Mouse (Mus musculus): ENCODE data around the gene Sprn. TPM values are rescaled to one million over a fixed set of nuclear protein-coding genes. Genes with fewer than 3 reads are reported as not detected.
A peak's percentile ranks its signal among the peaks of the same experiment; 100 is the strongest.

The Sprn gene
- polyA plus RNA-seq, 1 experiment from 2014 or later, result 0.96 TPM

- no peaks in the 10 kb centered on the region for H3K36me3 ChIP-seq (ENCODE audit: control insufficient read depth, insufficient read depth, low read length)
- peaks cover 3% of the 10 kb centered on the region; the same call in 1 of the 2 replicates for H3K4me1 ChIP-seq (ENCODE audit: control insufficient read depth, insufficient read depth, low read length)
- no peaks in the 10 kb centered on the region for H3K27me3 ChIP-seq (ENCODE audit: control insufficient read depth, insufficient read depth, low read length)
- H3K9ac ChIP-seq (ENCODE audit: low read length), result no peak overlapping the region
- no peak overlapping the region for H3K4me3 ChIP-seq (replicated peaks; ENCODE audit: low read length)
- ATAC-seq (ENCODE audit: insufficient read depth, low FRiP score), result peak; percentile 57
- WGBS, result 58% methylated on average over 13 of the region's 13 CpGs
- no peaks in the 10 kb centered on the region for H3K9me3 ChIP-seq (replicated peaks; ENCODE audit: control insufficient read depth, low read length)
- no peak overlapping the region for H3K4me2 ChIP-seq (ENCODE audit: low read depth, low read length)
- no peak overlapping the region for H3K27ac ChIP-seq (ENCODE audit: low read length)
Observed at GRCm38 (mm10) chr7:140121338-140121910, 33.3 kb downstream of the Sprn start.

GRCm38 (mm10) chr7:140120484-140120883 lies 34.2 kb downstream of the Sprn start:
- H3K9me3 ChIP-seq (replicated peaks; ENCODE audit: control insufficient read depth, low read length), result no peaks in the 10 kb centered on the region
- no peak overlapping the region for H3K27ac ChIP-seq (ENCODE audit: low read length)
- H3K9ac ChIP-seq (ENCODE audit: low read length), result no peak overlapping the region
- H3K4me1 ChIP-seq (ENCODE audit: control insufficient read depth, insufficient read depth, low read length), result peaks cover 3% of the 10 kb centered on the region; the same call in 1 of the 2 replicates
- 90% methylated on average over 2 of the region's 2 CpGs for WGBS
- H3K4me2 ChIP-seq (ENCODE audit: low read depth, low read length), result no peak overlapping the region
- no peak overlapping the region for H3K4me3 ChIP-seq (replicated peaks; ENCODE audit: low read length)
- H3K36me3 ChIP-seq (ENCODE audit: control insufficient read depth, insufficient read depth, low read length), result no peaks in the 10 kb centered on the region
- H3K27me3 ChIP-seq (ENCODE audit: control insufficient read depth, insufficient read depth, low read length), result no peaks in the 10 kb centered on the region
- no peak for ATAC-seq (ENCODE audit: insufficient read depth, low FRiP score)

- ATAC-seq (ENCODE audit: insufficient read depth, low FRiP score), result peak; percentile 95
- no peaks in the 10 kb centered on the region for H3K27me3 ChIP-seq (ENCODE audit: control insufficient read depth, insufficient read depth, low read length)
- peak within 1 kb of the TSS; percentile 86 for H3K9ac ChIP-seq (ENCODE audit: low read length)
- no peaks in the 10 kb centered on the region for H3K9me3 ChIP-seq (replicated peaks; ENCODE audit: control insufficient read depth, low read length)
- H3K4me1 ChIP-seq (ENCODE audit: control insufficient read depth, insufficient read depth, low read length), result peaks cover 6% of the 10 kb centered on the region
- 3% methylated on average over 28 of the region's 28 CpGs for WGBS
- H3K4me3 ChIP-seq (replicated peaks; ENCODE audit: low read length), result peak within 1 kb of the TSS; percentile 79
- H3K4me2 ChIP-seq (ENCODE audit: low read depth, low read length), result peak within 1 kb of the TSS; percentile 95
- 0 out of 2 replicates have a peak, but pooled peaks cover 6% of the 10 kb centered on the region for H3K36me3 ChIP-seq (ENCODE audit: control insufficient read depth, insufficient read depth, low read length)
- H3K27ac ChIP-seq (ENCODE audit: low read length), result peak within 1 kb of the TSS; percentile 94
Observed at GRCm38 (mm10) chr7:140116329-140117054, 38.2 kb downstream of the Sprn start, which contains the start of gene Echs1. Gene Echs1 (minus strand): TSS chr7:140116476.

DNA sequence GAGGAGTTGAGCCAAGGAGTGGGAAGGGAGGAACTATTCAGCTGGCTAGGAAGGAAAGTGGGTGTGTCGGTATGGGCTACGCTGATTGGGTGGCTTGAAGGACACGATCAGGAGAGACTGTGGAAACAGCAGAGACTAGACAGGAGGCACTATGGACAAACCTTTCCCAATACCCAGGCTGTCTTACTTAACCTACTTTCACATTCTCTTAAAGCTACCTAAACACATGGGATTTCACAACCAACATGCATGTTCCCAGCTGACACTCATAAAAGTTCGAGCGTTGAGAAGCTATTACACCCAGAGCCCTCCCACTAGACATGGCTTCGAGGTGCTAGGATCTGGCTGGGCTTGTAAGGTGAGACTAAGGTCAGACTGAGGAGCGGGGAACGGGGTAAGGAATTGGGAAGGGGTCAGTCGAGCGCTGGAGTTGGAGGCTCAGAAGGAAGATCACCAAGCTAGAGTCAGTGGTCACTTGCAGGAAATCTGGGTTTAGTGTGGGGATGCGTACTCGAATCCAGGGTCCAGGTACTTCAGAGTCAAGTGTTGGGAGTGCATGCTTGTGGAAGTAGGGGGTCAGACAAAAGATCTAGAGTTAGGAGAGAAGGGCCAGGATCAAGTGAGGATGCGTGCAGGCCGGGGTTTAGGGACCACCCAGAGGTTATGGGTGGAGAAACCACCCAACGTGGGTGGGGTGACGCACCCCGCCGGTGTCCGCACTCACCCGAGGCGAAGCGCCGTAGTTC lies 38.9 kb downstream of the Sprn start, which contains the start of gene Paox:
Gene Paox, plus strand, starts transcription at position 217 of the 746 bp plus-strand sequence.
- H3K4me1 ChIP-seq (ENCODE audit: control insufficient read depth, insufficient read depth, low read length), result peaks cover 6% of the 10 kb centered on the region
- peak; percentile 89 for ATAC-seq (ENCODE audit: insufficient read depth, low FRiP score)
- H3K36me3 ChIP-seq (ENCODE audit: control insufficient read depth, insufficient read depth, low read length), result 0 out of 2 replicates have a peak, but pooled peaks cover 6% of the 10 kb centered on the region
- H3K9ac ChIP-seq (ENCODE audit: low read length), result peak within 1 kb of the TSS; percentile 86
- WGBS, result under 1% methylated on average over 23 of the region's 23 CpGs
- H3K4me3 ChIP-seq (replicated peaks; ENCODE audit: low read length), result peak within 1 kb of the TSS; percentile 79
- peak within 1 kb of the TSS; percentile 94 for H3K27ac ChIP-seq (ENCODE audit: low read length)
- H3K9me3 ChIP-seq (replicated peaks; ENCODE audit: control insufficient read depth, low read length), result no peaks in the 10 kb centered on the region
- no peaks in the 10 kb centered on the region for H3K27me3 ChIP-seq (ENCODE audit: control insufficient read depth, insufficient read depth, low read length)
- peak within 1 kb of the TSS; percentile 95 for H3K4me2 ChIP-seq (ENCODE audit: low read depth, low read length)

GRCm38 (mm10) chr7:140111943-140112342 lies 42.7 kb downstream of the Sprn start:
- H3K36me3 ChIP-seq (ENCODE audit: control insufficient read depth, insufficient read depth, low read length), result peaks cover 14% of the 10 kb centered on the region
- WGBS, result 64% methylated on average over 3 of the region's 3 CpGs

GRCm38 (mm10) chr7:140104009-140104408 lies 50.7 kb downstream of the Sprn start:
- Histone ChIP-seq H3K27me3 (ENCODE audit: control insufficient read depth, insufficient read depth, low read length) (no peaks in the 10 kb centered on the region), H3K4me3 (replicated peaks; ENCODE audit: low read length) (no peak overlapping the region), H3K9me3 (replicated peaks; ENCODE audit: control insufficient read depth, low read length) (no peaks in the 10 kb centered on the region), H3K4me2 (ENCODE audit: low read depth, low read length) (no peak overlapping the region), H3K9ac (ENCODE audit: low read length) (no peak overlapping the region), H3K36me3 (ENCODE audit: control insufficient read depth, insufficient read depth, low read length) (peaks cover 5% of the 10 kb centered on the region), H3K27ac (ENCODE audit: low read length) (no peak overlapping the region), H3K4me1 (ENCODE audit: control insufficient read depth, insufficient read depth, low read length) (peaks cover 4% of the 10 kb centered on the region; the same call in 1 of the 2 replicates)
- ATAC-seq (ENCODE audit: insufficient read depth, low FRiP score), result no peak
- 78% methylated on average over 4 of the region's 4 CpGs for WGBS

More at GRCm38 (mm10) chr7:140111943-140112342, 42.7 kb downstream of the Sprn start:
- H3K9me3 ChIP-seq (replicated peaks; ENCODE audit: control insufficient read depth, low read length), result no peaks in the 10 kb centered on the region
- no peak overlapping the region for H3K4me3 ChIP-seq (replicated peaks; ENCODE audit: low read length)
- no peak overlapping the region for H3K27ac ChIP-seq (ENCODE audit: low read length)
- H3K4me1 ChIP-seq (ENCODE audit: control insufficient read depth, insufficient read depth, low read length), result peaks cover 4% of the 10 kb centered on the region
- H3K4me2 ChIP-seq (ENCODE audit: low read depth, low read length), result no peak overlapping the region
- H3K9ac ChIP-seq (ENCODE audit: low read length), result no peak overlapping the region
- ATAC-seq (ENCODE audit: insufficient read depth, low FRiP score), result no peak
- no peaks in the 10 kb centered on the region for H3K27me3 ChIP-seq (ENCODE audit: control insufficient read depth, insufficient read depth, low read length)

DNA sequence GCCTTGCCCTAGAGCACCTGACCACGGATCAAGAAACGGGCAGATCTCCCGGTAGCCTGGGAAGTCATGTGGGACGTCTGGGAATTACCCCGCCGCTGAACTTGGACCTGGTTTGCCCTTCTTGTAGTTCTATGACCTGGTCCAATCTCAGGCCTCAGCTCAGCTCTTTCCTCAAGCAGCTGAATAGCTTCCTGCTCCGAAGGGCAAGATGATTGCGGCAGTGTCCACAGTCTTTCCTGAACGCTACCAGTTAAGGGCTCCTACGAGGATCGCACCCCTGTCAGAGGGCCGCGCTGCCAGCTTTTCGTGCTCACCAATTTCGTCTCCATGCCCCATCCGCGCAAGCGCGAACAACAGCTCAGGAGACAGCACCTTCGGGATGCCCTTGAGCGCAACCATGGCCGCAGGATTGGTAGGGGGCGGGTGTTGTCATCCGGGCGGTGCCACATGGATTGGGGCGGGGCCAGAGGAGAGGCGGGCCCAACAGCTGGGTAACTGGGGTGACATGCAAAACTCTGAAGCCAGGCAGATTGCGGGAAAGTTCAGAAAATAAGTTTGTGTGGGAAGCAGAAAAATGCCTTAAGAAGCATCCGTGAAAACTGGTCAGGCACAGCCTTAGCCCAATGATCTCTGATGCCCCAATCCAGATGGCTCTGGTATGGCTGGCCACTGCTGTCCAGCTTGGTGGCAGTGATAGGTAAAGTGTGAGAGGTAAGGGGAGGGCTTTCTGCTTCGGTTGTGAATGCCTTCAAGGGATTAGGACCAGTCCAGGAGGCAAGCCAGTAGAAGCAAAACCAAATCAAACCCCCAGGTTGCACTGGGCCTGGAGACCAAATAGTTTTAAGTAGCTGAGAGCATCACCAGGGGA lies 52.5 kb downstream of the Sprn start, which contains the start of gene Fuom:
Gene Fuom, minus strand, starts transcription at position 449 of the 868 bp plus-strand sequence.
- H3K4me3 ChIP-seq (replicated peaks; ENCODE audit: low read length), result peak within 1 kb of the TSS; percentile 51
- WGBS, result 2% methylated on average over 30 of the region's 30 CpGs
- H3K27me3 ChIP-seq (ENCODE audit: control insufficient read depth, insufficient read depth, low read length), result no peaks in the 10 kb centered on the region
- no peaks in the 10 kb centered on the region; the same call in 1 of the 2 replicates for H3K36me3 ChIP-seq (ENCODE audit: control insufficient read depth, insufficient read depth, low read length)
- no peaks in the 10 kb centered on the region for H3K9me3 ChIP-seq (replicated peaks; ENCODE audit: control insufficient read depth, low read length)
- peak within 1 kb of the TSS; percentile 78 for H3K4me2 ChIP-seq (ENCODE audit: low read depth, low read length)
- ATAC-seq (ENCODE audit: insufficient read depth, low FRiP score), result peak; percentile 90
- H3K4me1 ChIP-seq (ENCODE audit: control insufficient read depth, insufficient read depth, low read length), result peaks cover 4% of the 10 kb centered on the region; the same call in 1 of the 2 replicates
- peak within 1 kb of the TSS; percentile 74 for H3K9ac ChIP-seq (ENCODE audit: low read length)
- peak within 1 kb of the TSS; percentile 20; the same call in 1 of the 2 replicates for H3K27ac ChIP-seq (ENCODE audit: low read length)

DNA sequence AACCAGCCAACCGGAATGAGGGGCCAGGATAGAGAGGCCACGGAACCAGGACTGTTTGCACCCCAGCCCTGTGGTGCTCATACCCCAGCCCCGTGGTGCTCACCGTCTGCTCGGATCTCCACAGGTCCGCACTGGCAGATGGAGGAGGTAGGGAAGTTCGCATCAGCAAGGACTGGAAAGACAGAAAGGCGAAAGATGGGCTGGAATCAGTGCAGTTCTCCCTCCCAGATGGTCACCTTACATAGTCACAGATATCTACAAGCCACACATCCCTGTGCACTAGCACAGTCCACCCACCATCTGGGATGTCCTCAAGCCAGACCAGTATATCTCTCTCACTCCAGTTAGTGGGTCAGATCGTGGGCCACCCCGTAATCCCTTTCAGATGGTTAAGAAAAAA lies 53.2 kb downstream of the Sprn start:
- peak overlapping the region; percentile 78 for H3K4me2 ChIP-seq (ENCODE audit: low read depth, low read length)
- peaks cover 4% of the 10 kb centered on the region; the same call in 1 of the 2 replicates for H3K4me1 ChIP-seq (ENCODE audit: control insufficient read depth, insufficient read depth, low read length)
- H3K9me3 ChIP-seq (replicated peaks; ENCODE audit: control insufficient read depth, low read length), result no peaks in the 10 kb centered on the region
- H3K27ac ChIP-seq (ENCODE audit: low read length), result no peak overlapping the region; the same call in 1 of the 2 replicates
- H3K9ac ChIP-seq (ENCODE audit: low read length), result peak overlapping the region; percentile 74
- H3K4me3 ChIP-seq (replicated peaks; ENCODE audit: low read length), result peak overlapping the region; percentile 51
- H3K27me3 ChIP-seq (ENCODE audit: control insufficient read depth, insufficient read depth, low read length), result no peaks in the 10 kb centered on the region
- H3K36me3 ChIP-seq (ENCODE audit: control insufficient read depth, insufficient read depth, low read length), result no peaks in the 10 kb centered on the region; the same call in 1 of the 2 replicates
- no peak for ATAC-seq (ENCODE audit: insufficient read depth, low FRiP score)
- WGBS, result 80% methylated on average over 10 of the region's 10 CpGs

Measured in stomach, embryonic 16.5 days (tissue).